Comparison of ENCODE assay signal across 8 mouse cellular contexts in genomic region chr9:36970651-36971050, GRCm38 (mm10).
DNase-seq lines count a peak whose midpoint lies in the region; ATAC-seq and TF ChIP-seq lines count a peak whose summit lies in the region.

No protein-coding gene starts in this region.

- H3K4me2 ChIP-seq in kidney, embryonic 15.5 days, result peak overlapping the region; percentile 14; the same call in 1 of the 2 replicates
- H3K4me2 ChIP-seq in limb, embryonic 14.5 days (replicated peaks; ENCODE audit: low read depth, low read length, severe bottlenecking), result no peak overlapping the region

- DNase-seq in urinary bladder, adult 18-20 months (ENCODE audit: low spot score in 2 of 2), result peak; percentile 62 to 68
- DNase-seq in urinary bladder, adult 2 months (ENCODE audit: low spot score), result no peak
- peak; percentile 81 for DNase-seq in cerebellum, adult 9-11 months
- peak; percentile 87 to 96 for DNase-seq in frontal cortex, postnatal 36 days (ENCODE audit: low spot score in 2 of 2)
- DNase-seq in limb, embryonic 14.5 days (ENCODE audit: low spot score), result peak; percentile 87
- DNase-seq in ovary, postnatal 36 days (ENCODE audit: low spot score), result peak; percentile 56
- DNase-seq in thymus, postnatal 36 days, result peak; percentile 52 to 63

- peaks cover 24% of the 10 kb centered on the region for H3K4me1 ChIP-seq in kidney, embryonic 15.5 days
- no peaks in the 10 kb centered on the region for H3K4me1 ChIP-seq in limb, embryonic 14.5 days (ENCODE audit: control insufficient read depth, insufficient read depth, low read length)

- ATAC-seq in kidney, embryonic 15.5 days (replicated peaks; ENCODE audit: low FRiP score), result no peak
- peak; percentile 34; the same call in 1 of the 2 replicates for ATAC-seq in limb, embryonic 14.5 days (ENCODE audit: low FRiP score, low read depth)

- no peak overlapping the region for H3K4me3 ChIP-seq in kidney, embryonic 15.5 days (replicated peaks)
- H3K4me3 ChIP-seq in limb, embryonic 14.5 days (replicated peaks; ENCODE audit: low read length), result no peak overlapping the region

- H3K36me3 ChIP-seq in kidney, embryonic 15.5 days, result no peaks in the 10 kb centered on the region
- H3K36me3 ChIP-seq in limb, embryonic 14.5 days (ENCODE audit: control insufficient read depth, insufficient read depth, low read length), result no peaks in the 10 kb centered on the region

- no peak overlapping the region for H3K9ac ChIP-seq in kidney, embryonic 15.5 days
- no peak overlapping the region for H3K9ac ChIP-seq in limb, embryonic 14.5 days (ENCODE audit: low read depth, low read length, severe bottlenecking)

- TF ChIP-seq POLR2A in limb, embryonic 14.5 days (IDR thresholded peaks at IDR 0.05; ENCODE audit: borderline replicate concordance, extremely low read depth, insufficient read depth, insufficient read length), result no peak

- H3K27ac ChIP-seq in kidney, embryonic 15.5 days, result no peak overlapping the region
- no peak overlapping the region for H3K27ac ChIP-seq in limb, embryonic 14.5 days (replicated peaks; ENCODE audit: low read depth, low read length)

- H3K9me3 ChIP-seq in kidney, embryonic 15.5 days (replicated peaks), result no peaks in the 10 kb centered on the region
- no peaks in the 10 kb centered on the region for H3K9me3 ChIP-seq in limb, embryonic 14.5 days (ENCODE audit: control insufficient read depth, low read length)

- no peaks in the 10 kb centered on the region for H3K27me3 ChIP-seq in kidney, embryonic 15.5 days
- peaks cover 18% of the 10 kb centered on the region; the same call in 1 of the 2 replicates for H3K27me3 ChIP-seq in limb, embryonic 14.5 days (ENCODE audit: control insufficient read depth, insufficient read depth, low read length)

- WGBS in kidney, embryonic 15.5 days, result 10% methylated on average over 5 of the region's 5 CpGs
- WGBS in limb, embryonic 14.5 days, result 7% methylated on average over 5 of the region's 5 CpGs
